Mouse (Mus musculus) T-helper 2 cell (primary cell): ENCODE data around the gene Ptger3.

Source experiments
- in situ Hi-C: fragments of 300-600 bp; cut with MboI, MseI; formaldehyde crosslinking; loops from one replicate; pipeline ENCODE4 v1.15.1; 2025; ENCODE audit warnings: high pct_unique_total_duplicates

Gene Ptger3

GRCm38 (mm10) chr3:157582626-157583405 lies 16.1 kb downstream of the Ptger3 start:
- in situ Hi-C loops, result no loop called here

- in situ Hi-C loops, result no loop called here
Observed at GRCm38 (mm10) chr3:157597837-157598379, 31.2 kb downstream of the Ptger3 start.

- in situ Hi-C loops, result no loop called here
Observed at GRCm38 (mm10) chr3:157604684-157605410, 38.2 kb downstream of the Ptger3 start.

DNA sequence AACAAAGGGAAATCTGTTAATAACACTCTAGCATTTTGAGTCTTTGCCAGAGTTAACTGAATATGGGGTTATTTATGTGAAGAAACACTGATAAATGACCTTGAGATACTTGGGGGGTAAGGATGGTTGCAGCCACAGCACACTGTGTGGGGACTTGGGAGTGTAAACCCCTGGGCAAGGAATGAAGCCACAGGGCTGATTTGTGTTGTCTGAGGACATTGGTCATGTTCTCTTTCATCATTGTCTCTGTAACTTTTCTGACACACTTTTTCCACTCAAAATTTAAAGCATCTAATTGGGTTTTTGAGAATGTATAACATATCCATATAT lies 38.7 kb downstream of the Ptger3 start:
- in situ Hi-C loops, result no loop called here

DNA sequence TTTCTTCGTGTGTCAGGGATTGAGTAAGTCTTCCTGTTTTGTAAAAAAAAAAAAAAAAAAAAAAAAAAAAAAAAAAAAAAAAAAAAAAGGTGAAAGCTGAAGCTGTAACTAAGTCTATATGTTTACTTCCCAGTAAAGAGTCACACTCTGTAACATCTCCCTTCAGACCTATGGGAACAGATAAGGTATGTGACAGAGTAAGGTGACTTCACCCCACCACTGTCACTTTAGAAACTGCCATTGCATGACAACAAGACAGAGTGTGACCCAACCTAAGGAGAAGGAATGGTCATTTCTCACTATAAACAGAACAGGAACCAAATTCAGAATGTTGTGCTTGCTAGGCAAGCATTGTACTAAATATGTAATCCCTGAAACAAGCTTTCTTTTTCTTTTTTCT lies 46.9 kb downstream of the Ptger3 start:
- in situ Hi-C loops, result no loop called here

DNA sequence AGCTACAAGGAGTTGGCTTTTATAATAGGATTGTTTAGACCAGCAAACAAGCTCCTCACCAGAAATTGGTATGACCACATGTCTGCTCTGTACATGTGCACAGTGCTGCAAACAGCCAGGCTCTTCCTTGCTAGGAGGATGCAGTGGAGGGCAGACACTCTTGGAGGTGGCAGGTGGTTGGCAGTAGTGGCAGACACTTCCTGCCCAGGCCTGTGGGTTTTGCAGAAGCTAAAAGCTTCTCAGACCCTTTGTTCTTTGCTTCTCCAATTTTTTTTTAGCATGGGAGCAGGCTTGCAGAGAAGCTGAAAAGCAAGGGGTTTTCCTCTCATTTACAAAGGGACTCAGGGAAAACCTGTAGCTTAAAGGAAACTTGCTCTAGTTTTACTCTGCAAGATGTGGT lies 50.3 kb downstream of the Ptger3 start:
- in situ Hi-C loops, result no loop called here

GRCm38 (mm10) chr3:157627407-157627806 lies 60.7 kb downstream of the Ptger3 start:
- in situ Hi-C loops, result no loop called here

DNA sequence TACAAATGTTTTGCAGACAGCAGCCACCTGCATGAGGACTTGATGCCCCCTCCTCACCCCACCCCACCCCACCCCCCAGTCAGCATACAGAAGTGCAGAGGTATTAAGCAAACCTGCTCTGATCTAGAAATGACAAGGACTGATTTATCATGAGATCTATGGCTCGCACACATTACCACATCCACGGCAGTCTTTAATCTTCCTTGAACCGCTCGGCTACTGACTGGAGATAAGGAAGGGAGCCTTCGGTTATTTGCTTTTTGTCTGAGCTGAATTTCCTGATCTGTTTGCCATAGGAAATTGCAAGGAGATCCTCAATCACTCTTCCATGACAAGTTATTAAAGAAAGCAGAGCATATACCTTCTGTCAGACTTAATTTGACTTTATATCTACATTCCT lies 64.0 kb downstream of the Ptger3 start:
- in situ Hi-C loops, result no loop called here

DNA sequence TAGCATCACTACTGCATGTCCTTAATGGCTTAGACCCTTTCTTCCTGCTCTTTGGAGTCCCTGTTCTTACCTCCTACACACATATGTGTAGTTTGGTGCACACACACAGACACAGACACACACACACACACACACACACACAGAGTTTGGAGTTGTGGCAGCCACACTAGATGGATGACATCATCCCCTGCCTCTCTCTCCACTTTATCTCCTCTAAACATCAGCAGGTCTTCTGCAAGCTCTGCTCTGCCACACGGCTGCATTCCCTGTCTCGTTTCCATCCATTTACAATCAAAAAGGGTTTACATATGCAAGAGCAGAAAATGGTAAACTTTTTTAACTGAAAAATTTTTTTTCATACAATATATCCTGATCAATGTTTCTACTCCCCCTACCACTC lies 64.7 kb downstream of the Ptger3 start:
- in situ Hi-C loops, result no loop called here

DNA sequence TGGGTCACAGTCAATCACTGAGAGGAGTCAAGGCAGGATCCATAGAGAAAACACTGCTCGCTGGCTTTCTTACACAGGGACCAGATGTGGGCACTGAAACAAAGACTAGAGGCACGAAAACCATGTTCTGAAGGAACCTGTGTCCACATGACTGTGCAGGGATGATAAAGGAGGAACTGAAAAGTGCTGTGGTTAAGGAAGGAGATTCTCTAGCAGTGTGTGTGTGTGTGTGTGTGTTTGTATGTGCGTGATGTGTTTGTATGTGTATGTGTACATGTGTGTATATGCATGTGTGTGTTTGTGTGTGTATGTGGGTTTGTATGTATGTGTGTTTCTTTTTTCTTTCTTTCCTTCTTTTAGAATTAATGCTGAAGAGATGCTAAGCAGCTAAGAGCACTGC lies 67.7 kb downstream of the Ptger3 start:
- in situ Hi-C loops, result no loop called here

DNA sequence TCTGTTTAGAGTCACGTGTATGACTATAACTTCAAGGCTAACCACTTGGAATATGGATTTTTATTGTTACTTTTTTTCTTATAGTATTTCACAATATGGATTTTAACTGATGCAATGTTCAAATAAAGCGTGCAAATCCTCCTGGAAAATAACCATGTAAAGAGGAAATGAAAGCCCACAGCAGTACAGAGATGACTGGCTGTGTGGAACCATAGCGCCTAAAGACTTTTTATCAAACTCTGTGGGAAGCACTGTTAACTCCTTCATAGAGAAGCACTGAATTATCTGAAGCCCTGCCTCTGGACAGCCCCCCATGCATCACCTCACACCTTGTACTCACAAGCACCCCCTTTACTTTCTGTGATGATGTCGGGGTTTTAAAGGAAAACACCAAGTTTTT lies 69.0 kb downstream of the Ptger3 start:
- in situ Hi-C loops, result no loop called here

GRCm38 (mm10) chr3:157636887-157637286 lies 70.2 kb downstream of the Ptger3 start:
- in situ Hi-C loops, result no loop called here

GRCm38 (mm10) chr3:157637341-157637740 lies 70.6 kb downstream of the Ptger3 start:
- in situ Hi-C loops, result no loop called here

DNA sequence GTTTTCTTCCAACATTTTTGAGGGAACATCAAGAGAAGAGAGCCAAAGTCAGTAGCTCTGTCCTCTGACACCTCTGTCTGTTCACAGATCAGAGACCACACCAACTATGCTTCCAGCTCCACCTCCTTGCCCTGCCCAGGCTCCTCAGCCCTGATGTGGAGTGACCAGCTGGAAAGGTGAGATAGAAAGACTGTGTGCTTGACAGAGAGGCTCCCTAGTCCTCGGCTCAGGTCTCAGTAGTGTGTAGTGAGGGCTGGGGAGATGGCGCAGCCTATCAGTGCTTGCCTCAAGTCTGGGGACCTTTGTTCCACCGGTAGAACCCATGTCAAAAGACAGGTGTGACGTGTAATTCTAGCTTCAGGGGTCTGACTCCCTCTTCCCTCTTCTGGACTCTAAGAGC lies 74.9 kb downstream of the Ptger3 start:
- in situ Hi-C loops, result no loop called here

GRCm38 (mm10) chr3:157661622-157662021 lies 94.9 kb downstream of the Ptger3 start:
- in situ Hi-C loops, result no loop called here

DNA sequence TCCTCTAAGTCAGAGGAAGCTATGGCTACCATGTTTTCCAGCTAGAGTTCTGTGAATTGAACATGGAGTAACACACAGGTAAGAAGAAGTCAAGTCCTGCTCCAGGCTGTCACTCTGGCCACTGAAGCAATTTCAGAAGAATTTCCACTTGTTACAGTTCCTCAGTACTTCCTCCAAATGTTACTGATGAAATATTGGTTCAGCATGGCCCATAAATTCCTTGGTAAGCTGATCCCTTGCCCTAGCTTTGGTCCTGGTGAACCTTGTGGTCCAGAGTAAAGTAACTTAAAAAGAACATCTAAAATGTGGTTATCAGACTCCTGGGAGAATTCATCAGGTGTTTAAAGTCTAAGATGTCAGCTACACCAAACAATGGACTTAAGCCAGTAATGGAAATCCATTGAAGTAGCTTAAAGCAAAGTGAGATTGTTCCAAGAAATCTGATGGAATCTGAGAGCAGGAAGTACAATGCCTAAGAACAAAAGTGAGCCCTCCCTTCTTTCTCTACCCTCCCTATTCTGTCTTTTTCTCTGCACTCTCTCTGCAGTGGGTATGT lies 97.9 kb downstream of the Ptger3 start:
- in situ Hi-C loops, result no loop called here

DNA sequence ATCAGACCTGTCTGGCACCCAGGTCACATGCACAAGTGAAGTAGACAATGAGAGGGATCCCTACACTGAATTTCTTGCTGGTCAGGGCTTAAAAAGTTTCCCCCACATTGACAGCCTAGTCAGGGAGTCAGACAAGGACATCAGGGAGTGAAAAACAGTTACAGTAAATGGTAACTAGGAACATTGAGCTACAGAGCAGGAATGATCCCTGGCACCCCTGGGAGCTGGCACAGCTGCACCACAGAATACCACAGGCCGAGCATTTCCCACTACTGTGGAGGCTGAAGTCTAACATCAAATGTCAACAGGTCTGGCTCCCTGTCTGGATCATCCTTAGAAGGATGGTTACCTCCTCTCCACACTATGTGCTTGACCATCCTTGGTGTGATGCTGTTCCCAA lies 98.8 kb downstream of the Ptger3 start:
- in situ Hi-C loops, result no loop called here

DNA sequence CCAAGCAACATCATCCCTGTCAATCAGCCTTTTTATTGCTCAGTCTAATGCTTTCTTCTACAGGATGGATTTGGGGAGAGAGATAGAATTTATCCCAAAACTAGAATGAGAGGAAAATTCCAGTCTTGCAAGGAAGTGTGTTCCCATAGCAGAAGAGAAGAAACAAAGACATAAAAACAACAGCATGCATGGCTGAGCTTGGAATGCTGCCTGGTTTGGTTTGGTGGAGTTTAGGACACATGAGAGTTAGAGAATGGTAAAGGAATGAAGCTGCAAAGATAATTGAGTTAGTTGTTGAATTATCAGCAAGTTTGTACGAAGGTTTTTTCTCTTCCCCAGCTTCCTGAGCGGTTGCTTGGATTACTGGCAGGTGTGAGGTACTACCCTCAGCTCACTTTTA lies 99.5 kb downstream of the Ptger3 start:
- in situ Hi-C loops, result no loop called here

- in situ Hi-C loops, result no loop called here
Observed at GRCm38 (mm10) chr3:157686105-157686504, 119.4 kb downstream of the Ptger3 start.

DNA sequence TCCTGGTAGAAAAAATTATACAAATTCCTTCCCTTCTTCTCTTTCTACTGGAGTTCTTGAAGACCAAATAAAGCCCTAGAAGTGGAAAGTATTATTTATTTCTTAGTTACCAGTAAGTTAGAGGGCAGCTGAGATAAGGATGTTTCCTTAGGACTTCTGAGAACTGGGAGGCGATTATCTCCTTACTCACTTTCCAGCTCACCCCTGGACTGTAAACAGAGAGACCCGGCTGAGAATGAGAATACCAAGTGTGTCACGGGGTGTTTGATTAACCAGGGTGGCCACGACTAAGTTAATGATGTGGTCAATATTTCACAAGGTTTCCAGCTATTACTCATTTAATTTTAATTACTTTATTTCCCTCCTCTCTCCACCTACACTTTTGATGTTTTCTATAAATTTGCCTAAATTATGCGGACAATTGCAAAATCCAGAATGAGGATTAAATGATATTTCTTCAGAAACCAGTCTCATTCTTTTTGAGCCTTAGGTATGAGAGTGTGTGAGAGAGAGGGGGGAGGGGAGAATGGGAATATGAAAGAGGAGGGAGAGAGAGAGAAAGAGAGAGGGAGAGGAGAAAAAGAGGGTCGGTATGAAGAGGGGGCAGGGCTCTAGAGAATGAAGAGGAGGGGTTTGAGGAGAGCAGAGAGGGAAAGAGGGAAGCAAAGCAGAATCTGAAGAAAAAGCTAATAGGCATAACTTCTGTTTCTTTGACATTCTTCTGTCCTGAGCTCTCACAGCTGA lies 121.9 kb downstream of the Ptger3 start:
- in situ Hi-C loops, result no loop called here
